Mouse (Mus musculus) natural killer cell, adult 2 months (primary cell): ENCODE measurements around the gene Ankrd54.

ENCODE experiments used
- DNase-seq, 2 experiments: peaks; one replicate each; pipeline ENCODE4 v3.0.0; 2022; ENCODE audit warnings: low spot score in 2 of 2

Ankrd54 gene

GRCm38 (mm10) chr15:79075658-79076365 is 13.1 kb upstream of the Ankrd54 start:
- no peak for DNase-seq

- peak; percentile 65 to 72 for DNase-seq
Observed at GRCm38 (mm10) chr15:79074913-79075532, 12.3 kb upstream of the Ankrd54 start, which contains the start of gene Eif3l. Gene Eif3l, plus strand, starts transcription at chr15:79075179.

DNA sequence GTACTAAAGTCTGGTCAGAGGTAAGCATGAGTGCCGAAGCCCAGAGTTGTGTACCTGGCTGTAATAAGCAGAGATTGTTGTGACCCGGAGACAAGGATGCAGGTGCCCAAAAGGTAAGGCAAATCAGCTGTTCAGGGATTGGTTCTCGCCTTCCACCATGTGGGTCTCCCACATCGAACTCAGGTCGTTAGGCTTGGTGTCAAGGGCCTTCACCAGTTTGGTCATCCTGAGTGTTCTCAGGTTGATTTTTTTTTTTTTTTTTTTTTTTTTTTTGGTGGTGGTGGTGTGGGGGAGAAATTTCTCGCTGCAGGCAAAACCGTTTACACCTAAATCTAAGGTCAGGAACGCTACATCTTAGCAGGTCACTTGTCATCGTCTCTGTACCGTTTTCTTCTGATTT is 11.8 kb upstream of the Ankrd54 start:
- DNase-seq: no peak

DNA sequence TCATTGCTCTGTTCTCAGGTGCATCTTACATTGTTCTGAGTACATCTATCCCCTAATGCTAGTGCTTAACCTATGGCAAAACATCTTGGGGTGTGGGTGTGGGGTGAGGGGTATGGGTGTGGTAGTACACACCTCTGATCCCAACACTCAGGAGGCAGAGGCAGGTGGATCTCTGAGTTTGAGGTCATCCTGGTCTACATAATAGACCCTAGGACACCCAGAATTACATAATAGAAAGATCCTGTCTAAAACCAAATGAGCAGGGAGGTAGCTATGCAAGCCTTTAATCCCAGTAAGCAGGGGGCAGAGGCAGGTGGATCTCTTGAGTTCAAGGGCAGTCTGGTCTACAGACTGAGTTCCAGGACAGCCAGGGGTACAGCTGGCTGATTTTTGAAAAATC is 11.1 kb upstream of the Ankrd54 start:
- no peak for DNase-seq

DNA sequence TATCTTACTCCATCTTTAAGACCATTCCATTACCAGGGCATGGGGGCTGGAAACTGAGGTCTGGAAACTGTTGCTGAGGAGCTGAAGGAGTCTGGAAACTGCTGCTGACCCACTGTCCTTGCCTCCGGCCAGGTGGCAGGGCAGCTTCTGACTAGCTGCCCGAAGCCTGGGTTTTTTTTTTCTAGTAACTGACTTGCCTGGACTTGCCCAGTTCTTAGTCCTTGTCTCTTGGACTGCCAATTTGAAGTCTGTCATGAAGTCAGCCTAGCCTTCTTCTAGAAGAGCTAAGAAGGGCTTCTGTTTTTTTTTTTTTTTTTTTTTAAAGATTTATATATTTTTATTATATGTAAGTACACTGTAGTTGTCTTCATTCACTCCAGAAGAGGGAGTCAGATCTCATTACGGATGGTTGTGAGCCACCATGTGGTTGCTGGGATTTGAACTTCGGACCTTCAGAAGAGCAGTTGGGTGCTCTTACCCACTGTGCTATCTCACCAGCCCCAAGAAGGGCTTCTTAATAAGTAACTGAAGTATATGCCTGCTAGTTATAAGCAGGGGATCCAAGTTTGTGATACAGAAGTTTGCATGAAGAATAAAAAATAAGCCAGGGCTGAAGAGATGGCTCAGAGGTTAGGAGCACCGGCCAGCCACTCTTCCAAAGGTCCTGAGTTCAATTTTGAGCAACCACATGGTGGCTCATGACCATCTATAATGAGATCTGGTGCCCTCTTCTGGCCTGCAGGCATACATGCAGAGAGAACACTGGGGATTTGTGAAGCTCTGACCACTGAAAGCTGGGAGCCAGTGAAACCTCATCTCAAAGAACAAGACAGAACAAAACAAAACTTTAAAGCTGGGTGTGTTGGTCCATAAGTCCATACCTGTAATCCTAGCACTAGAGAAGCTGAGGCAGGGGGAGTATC is 8.7 kb upstream of the Ankrd54 start:
- peak; percentile 43 to 51 for DNase-seq

DNA sequence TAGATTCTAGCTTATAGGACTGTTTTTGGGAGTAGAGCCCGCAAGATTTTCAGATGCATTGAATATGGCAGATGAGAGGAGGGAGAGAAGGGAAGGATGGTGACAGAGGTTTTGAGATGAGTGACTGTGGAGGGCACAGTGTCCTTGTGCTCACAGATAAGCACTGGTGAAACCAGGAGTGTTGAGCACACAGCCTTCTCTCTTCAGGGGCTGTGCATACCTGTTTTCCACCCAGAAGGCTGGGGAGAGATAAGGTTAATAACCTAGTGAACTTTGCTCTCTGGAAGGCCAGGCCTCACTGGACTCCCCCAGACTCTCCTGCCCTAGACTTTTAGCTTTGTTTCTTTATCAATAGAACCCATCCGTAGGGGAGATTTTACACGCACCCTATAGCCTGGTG is 5.7 kb upstream of the Ankrd54 start:
- no peak for DNase-seq

GRCm38 (mm10) chr15:79067631-79068030 is 4.9 kb upstream of the Ankrd54 start:
- DNase-seq: no peak

- no peak for DNase-seq
Observed at GRCm38 (mm10) chr15:79066276-79066675, 3.6 kb upstream of the Ankrd54 start.

GRCm38 (mm10) chr15:79065086-79065770 is 2.5 kb upstream of the Ankrd54 start:
- no peak for DNase-seq

- DNase-seq: no peak
Observed at GRCm38 (mm10) chr15:79063160-79063740, 557 bp upstream of the Ankrd54 start.

GRCm38 (mm10) chr15:79060887-79061565 is 1.7 kb downstream of the Ankrd54 start:
- DNase-seq: no peak

GRCm38 (mm10) chr15:79057850-79058249 is 4.8 kb downstream of the Ankrd54 start:
- no peak for DNase-seq

- DNase-seq: no peak
Observed at GRCm38 (mm10) chr15:79056601-79057000, 6.1 kb downstream of the Ankrd54 start.

GRCm38 (mm10) chr15:79052366-79052765 is 10.3 kb downstream of the Ankrd54 start:
- DNase-seq: no peak

GRCm38 (mm10) chr15:79051461-79052360 is 11.0 kb downstream of the Ankrd54 start:
- no peak for DNase-seq

- no peak for DNase-seq
Observed at GRCm38 (mm10) chr15:79050964-79051363, 11.7 kb downstream of the Ankrd54 start.

DNA sequence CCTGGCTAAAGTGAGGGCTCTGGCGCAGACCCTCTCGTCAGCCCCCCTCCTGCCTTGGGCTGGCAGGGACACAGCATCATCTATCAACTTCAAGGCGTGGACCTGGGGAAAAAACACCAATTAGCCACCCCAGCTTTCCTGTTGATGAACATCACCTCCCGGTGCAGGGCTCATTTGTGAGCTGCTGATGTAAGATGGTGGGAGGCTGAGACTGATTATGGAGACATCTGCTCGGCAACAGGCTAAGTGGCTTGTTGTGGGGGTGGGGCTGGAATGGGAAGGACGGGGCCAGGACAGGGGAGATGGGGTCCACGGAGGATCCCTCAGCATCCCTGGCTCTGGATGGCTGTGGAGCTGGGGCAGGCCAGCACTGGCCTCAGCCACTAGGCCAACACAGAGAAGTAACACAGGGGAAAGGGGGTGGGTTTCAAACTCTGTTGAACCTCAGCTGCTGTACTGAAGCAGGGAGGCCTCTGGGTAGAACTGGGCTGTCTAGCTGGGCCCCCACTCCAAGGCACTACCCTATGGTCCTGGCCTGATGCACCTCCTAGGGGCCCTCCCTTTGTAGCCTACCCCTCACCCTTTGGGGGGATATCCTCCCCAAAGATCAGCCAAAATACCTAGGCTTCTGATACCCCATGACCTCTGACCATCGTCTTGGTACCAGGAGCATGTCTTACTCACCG is 12.4 kb downstream of the Ankrd54 start:
- DNase-seq: no peak

- no peak for DNase-seq
Observed at GRCm38 (mm10) chr15:79048186-79048585, 14.5 kb downstream of the Ankrd54 start.

- no peak for DNase-seq
Observed at GRCm38 (mm10) chr15:79044837-79045236, 17.9 kb downstream of the Ankrd54 start.
